Comparison of ENCODE assay signal across 8 mouse cellular contexts in the genomic region with DNA sequence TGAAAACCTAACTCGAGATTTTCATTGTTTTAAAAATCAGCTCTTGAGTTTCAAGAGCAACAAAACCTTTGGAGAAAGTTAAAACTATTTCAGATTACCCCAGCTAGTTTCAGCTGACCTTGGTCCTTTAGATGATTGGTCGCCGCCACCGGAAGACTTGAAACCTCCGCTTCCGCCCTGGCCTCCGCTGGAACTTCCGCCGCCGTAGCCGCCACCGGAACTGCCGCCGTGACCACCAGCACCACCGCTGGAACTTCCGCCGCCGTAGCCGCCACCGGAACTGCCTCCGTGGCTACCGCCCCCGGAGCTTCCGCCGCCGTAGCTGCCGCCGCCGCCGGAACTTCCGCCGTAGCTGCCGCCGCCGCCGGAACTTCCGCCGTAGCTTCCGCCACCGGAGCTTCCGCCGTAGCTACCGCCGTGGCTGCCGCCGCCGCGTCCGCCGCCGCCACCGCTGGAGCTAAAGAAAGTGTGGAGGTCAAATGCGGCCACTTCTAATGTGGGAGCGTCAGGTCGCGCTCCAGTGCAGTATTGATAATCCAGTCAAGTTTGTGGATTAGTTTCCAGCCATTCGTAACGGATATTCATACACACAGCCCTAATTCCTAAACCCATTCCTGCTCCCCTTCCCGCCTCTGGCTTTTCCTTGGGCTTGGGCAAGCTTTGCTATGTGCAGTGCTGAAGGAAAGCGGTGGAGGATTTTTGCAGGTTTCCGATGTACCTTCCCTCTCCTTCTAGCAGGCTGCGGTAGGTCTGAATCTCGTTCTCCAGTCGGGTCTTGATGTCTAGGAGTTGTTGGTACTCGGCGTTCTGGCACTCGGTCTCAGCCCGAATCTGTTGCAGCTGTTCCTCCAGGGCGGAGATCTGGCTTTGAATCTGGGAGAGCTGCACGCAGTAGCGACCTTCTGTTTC. TPM values are rescaled to one million over a fixed set of nuclear protein-coding genes. Genes with fewer than 3 reads are reported as not detected.
DNase-seq lines count a peak whose midpoint lies in the region; ATAC-seq lines count a peak whose summit lies in the region.

No protein-coding gene starts in this region.

- peaks cover 5% of the 10 kb centered on the region for H3K27me3 ChIP-seq in hindbrain, embryonic 15.5 days

- no peaks in the 10 kb centered on the region for H3K9me3 ChIP-seq in hindbrain, embryonic 15.5 days

- WGBS in hindbrain, embryonic 15.5 days, result 1% methylated on average over 71 of the region's 71 CpGs

- peaks cover 22% of the 10 kb centered on the region for H3K4me1 ChIP-seq in hindbrain, embryonic 15.5 days (replicated peaks)

- peak overlapping the region; percentile 98 for H3K27ac ChIP-seq in hindbrain, embryonic 15.5 days (replicated peaks)

- peak overlapping the region; percentile 62 for H3K9ac ChIP-seq in hindbrain, embryonic 15.5 days

- H3K4me2 ChIP-seq in hindbrain, embryonic 15.5 days, result peak overlapping the region; percentile 86

- no peaks in the 10 kb centered on the region for H3K36me3 ChIP-seq in hindbrain, embryonic 15.5 days

- ATAC-seq in hindbrain, embryonic 15.5 days (ENCODE audit: low FRiP score, low read depth), result peak; percentile 88

- peak; percentile 89 for DNase-seq in R1 (ENCODE audit: low read depth, low spot score)
- peak; percentile 90 to 91 for DNase-seq in cerebellum, postnatal 14 days
- peak; percentile 86 to 91 for DNase-seq in frontal cortex, postnatal 36 days (ENCODE audit: low spot score in 2 of 2)
- DNase-seq in left cerebral cortex, adult 11 months (ENCODE audit: low spot score), result peak; percentile 81
- peak; percentile 93 for DNase-seq in lung, postnatal 36 days
- peak; percentile 90 for DNase-seq in retina, embryonic 14.5 days (ENCODE audit: low spot score)
- peak; percentile 70 to 78 for DNase-seq in thymus, postnatal 36 days

- H3K4me3 ChIP-seq in hindbrain, embryonic 15.5 days, result peak overlapping the region; percentile 61

RNA-seq across cellular contexts. Expression of a gene that starts 3.1 kb away (rescaled TPM):
- 29.6 and 30.6 TPM in 2 replicates for polyA plus RNA-seq in hindbrain, embryonic 15.5 days (2015; fragmentation: Nextera tagmentation; extraction: Ambion mirVana)

RNA-seq across cellular contexts. Expression of a gene that starts 11.4 kb away (rescaled TPM):
- 0.54 and 0.65 TPM in 2 replicates for polyA plus RNA-seq in hindbrain, embryonic 15.5 days (2015; fragmentation: Nextera tagmentation; extraction: Ambion mirVana)

RNA-seq across cellular contexts. Expression of a gene that starts 35.2 kb away (rescaled TPM):
- 0.16 TPM in 1 of 2 replicates, not detected in the other for polyA plus RNA-seq in hindbrain, embryonic 15.5 days (2015; fragmentation: Nextera tagmentation; extraction: Ambion mirVana)

RNA-seq across cellular contexts. Expression of a gene that starts 36.0 kb away (rescaled TPM):
- polyA plus RNA-seq in hindbrain, embryonic 15.5 days (2015; fragmentation: Nextera tagmentation; extraction: Ambion mirVana), result 0.30 TPM in 1 of 2 replicates, not detected in the other

RNA-seq across cellular contexts. Expression of a gene that starts 48.3 kb away (rescaled TPM):
- 0.25 and 0.26 TPM in 2 replicates for polyA plus RNA-seq in hindbrain, embryonic 15.5 days (2015; fragmentation: Nextera tagmentation; extraction: Ambion mirVana)

Comparison
In these comparisons a context has a peak if more than half of its experiments do, and no peak if none do; other contexts are left out.
1. Peak in every context shown above with its lines: DNase-seq, ATAC-seq, H3K4me3 ChIP-seq and H3K27ac ChIP-seq.